Mouse (Mus musculus) forebrain, embryonic 16.5 days (tissue): ENCODE measurements at regions not wholly inside any gene's neighbourhood (a gene's known extent, or its start where the extent isn't known, plus 50 kb on each side); places are given as distances from the start of the nearest gene placed in this dataset.

Source experiments
- ATAC-seq: fragments of 200-750 bp; cut with Nextera tagmentation; 2 replicates; pipeline ENCODE4 v1.8.0; 2017; ENCODE audit warnings: mild to moderate bottlenecking, moderate library complexity
- H3K27ac ChIP-seq: fragments of 300-500 bp; sonication (generic); 2 replicates; pipeline ENCODE4 v1.5.1; 2014; ENCODE audit warnings: low read length, control low read depth
- H3K27me3 ChIP-seq: fragments of 300-500 bp; sonication (generic); replicated peaks from 2 replicates; pipeline ENCODE4 v1.6.1; 2014; ENCODE audit warnings: low read length; ENCODE audit not compliant: control insufficient read depth, insufficient read depth
- H3K36me3 ChIP-seq: fragments of 300-500 bp; sonication (generic); 2 replicates; pipeline ENCODE4 v1.6.1; 2014; ENCODE audit not compliant: control insufficient read depth, insufficient read depth
- H3K4me1 ChIP-seq: fragments of 300-500 bp; sonication (generic); replicated peaks from 2 replicates; pipeline ENCODE4 v1.6.1; 2014; ENCODE audit warnings: low read length; ENCODE audit not compliant: control insufficient read depth, insufficient read depth
- H3K4me2 ChIP-seq: fragments of 300-500 bp; sonication (generic); 2 replicates; pipeline ENCODE4 v1.6.1; 2014; ENCODE audit warnings: mild to moderate bottlenecking, low read length, control low read depth
- H3K4me3 ChIP-seq: fragments of 300-500 bp; sonication (generic); replicated peaks from 2 replicates; pipeline ENCODE4 v1.5.1; 2014; ENCODE audit warnings: mild to moderate bottlenecking, low read length, control low read depth
- H3K9ac ChIP-seq: fragments of 300-500 bp; sonication (generic); replicated peaks from 2 replicates; pipeline ENCODE4 v1.6.1; 2014; ENCODE audit warnings: low read depth, low read length, control low read depth
- H3K9me3 ChIP-seq: fragments of 300-500 bp; sonication (generic); 2 replicates; pipeline ENCODE4 v1.6.1; 2016; ENCODE audit warnings: low read length; ENCODE audit not compliant: control insufficient read depth
- WGBS: fragments of 180-500 bp; shearing (Covaris S2); extraction: QIAGEN DNeasy Blood & Tissue Kit; methylation state at CpG from one replicate; pipeline ENCODE4 v1.1.7; 2014; 5-methylcytosine and 5-hydroxymethylcytosine counted together

DNA sequence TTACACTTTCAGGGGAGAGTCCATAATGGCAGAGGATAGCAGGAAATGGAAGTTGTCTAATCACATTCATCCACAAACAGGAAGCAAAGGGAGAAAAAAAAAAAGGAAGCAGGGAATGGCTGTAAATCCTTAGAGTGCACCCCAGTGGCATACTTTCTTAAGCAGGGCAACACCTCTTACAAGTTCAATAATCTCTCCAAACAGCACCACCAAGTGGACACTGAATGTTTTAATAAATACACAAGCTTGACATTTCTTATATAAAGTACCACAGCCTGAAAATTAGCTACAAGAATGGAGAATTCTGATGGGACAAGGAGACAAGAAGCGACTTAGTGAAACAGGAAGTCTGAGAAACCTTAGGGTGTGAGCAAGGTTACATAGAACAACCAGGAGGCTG is 849.5 kb upstream of the Chrm3 start:
- H3K27me3 ChIP-seq = no peaks in the 10 kb centered on the region
- H3K36me3 ChIP-seq = no peaks in the 10 kb centered on the region
- no peak overlapping the region for H3K27ac ChIP-seq
- 89% methylated on average over 1 of the region's 1 CpGs for WGBS
- ATAC-seq = no peak
- 0 out of 2 replicates have a peak, but pooled peaks cover 3% of the 10 kb centered on the region for H3K4me1 ChIP-seq
- H3K9ac ChIP-seq = no peak overlapping the region
- H3K9me3 ChIP-seq = peaks cover 3% of the 10 kb centered on the region; the same call in 1 of the 2 replicates
- no peak overlapping the region for H3K4me2 ChIP-seq
- no peak overlapping the region for H3K4me3 ChIP-seq

DNA sequence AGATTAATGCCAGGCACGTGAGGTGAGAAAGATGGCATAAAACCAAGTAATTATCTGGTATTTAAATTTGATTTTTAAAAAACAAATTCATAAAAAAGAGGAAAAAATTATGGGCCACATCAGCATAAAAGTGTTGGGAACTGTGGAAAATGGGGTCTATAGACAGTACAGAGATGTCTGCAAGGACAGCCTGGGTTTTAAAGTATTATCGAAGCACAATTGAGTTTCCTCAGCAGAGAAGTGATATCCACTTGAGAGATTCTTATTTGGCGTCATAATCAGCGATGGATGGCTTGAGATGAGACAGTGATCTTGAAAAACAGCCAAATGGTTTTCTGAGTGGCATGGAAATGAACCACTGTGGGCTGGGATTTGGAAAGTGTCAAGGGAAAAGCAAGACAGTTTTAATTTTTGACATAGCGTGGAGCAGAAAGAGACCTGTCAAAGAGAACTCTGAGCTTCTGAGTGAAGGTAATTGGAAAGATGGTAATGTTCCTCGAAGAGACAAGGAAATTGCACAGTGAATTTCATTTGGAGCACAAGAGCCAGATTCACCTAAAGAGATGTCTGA is 844.7 kb upstream of the Chrm3 start:
- H3K36me3 ChIP-seq = no peaks in the 10 kb centered on the region
- H3K27ac ChIP-seq = no peak overlapping the region
- peak; percentile 64 for ATAC-seq
- peaks cover 3% of the 10 kb centered on the region; the same call in 1 of the 2 replicates for H3K9me3 ChIP-seq
- WGBS = 69% methylated on average over 6 of the region's 6 CpGs
- no peak overlapping the region for H3K4me3 ChIP-seq
- H3K9ac ChIP-seq = no peak overlapping the region
- no peak overlapping the region for H3K4me2 ChIP-seq
- peaks cover 3% of the 10 kb centered on the region; the same call in 1 of the 2 replicates for H3K4me1 ChIP-seq
- H3K27me3 ChIP-seq = no peaks in the 10 kb centered on the region

DNA sequence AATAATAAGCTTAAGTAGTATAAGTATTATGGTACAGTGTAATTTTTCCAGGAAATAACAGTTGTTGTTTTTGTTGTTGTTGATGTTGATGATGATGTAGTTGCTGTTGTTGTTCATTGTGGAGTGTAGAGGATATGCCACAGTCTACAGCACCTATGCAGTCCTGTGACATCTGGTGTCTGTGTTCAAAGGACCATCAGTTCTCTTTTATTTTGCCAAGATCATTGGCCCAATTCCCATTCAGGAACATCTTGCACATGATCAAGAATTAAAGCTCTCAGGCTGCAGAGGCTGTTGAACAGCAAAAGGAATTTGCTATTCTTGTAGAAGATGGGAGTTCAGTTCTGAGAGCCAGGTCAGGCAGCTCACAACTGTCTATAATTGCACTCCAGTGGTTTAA is 841.3 kb upstream of the Chrm3 start:
- no peak overlapping the region for H3K9ac ChIP-seq
- no peaks in the 10 kb centered on the region for H3K27me3 ChIP-seq
- ATAC-seq = 0 out of 2 replicates have a peak, but pooled peaks have one; percentile 23
- H3K9me3 ChIP-seq = no peaks in the 10 kb centered on the region
- H3K4me2 ChIP-seq = no peak overlapping the region
- H3K4me3 ChIP-seq = no peak overlapping the region
- H3K4me1 ChIP-seq = peaks cover 3% of the 10 kb centered on the region; the same call in 1 of the 2 replicates
- no peaks in the 10 kb centered on the region for H3K36me3 ChIP-seq
- H3K27ac ChIP-seq = no peak overlapping the region

DNA sequence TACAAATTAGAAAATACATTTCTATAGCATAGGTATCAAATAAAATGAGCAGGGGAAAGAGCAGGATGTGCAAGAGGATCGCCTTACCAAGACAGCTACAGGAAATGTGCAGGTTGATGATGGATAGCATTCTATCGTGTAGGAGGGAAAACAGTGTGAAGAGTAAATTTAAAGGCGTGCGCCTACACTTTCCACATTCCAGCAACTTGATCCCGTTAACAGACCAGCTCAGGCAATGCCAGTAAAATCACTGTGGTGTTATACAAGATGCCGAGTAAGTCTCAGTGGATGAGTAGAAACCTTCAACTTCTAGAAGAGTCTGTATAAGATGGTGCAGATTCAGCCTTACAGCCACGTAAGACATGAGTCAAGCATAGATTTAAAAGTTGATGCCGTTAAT is 831.8 kb upstream of the Chrm3 start:
- H3K9ac ChIP-seq = no peak overlapping the region
- H3K9me3 ChIP-seq = no peaks in the 10 kb centered on the region
- no peak overlapping the region for H3K4me2 ChIP-seq
- no peaks in the 10 kb centered on the region for H3K36me3 ChIP-seq
- no peak for ATAC-seq
- H3K4me1 ChIP-seq = no peaks in the 10 kb centered on the region
- H3K27ac ChIP-seq = no peak overlapping the region
- H3K27me3 ChIP-seq = no peaks in the 10 kb centered on the region
- 94% methylated on average over 8 of the region's 8 CpGs for WGBS
- no peak overlapping the region for H3K4me3 ChIP-seq

DNA sequence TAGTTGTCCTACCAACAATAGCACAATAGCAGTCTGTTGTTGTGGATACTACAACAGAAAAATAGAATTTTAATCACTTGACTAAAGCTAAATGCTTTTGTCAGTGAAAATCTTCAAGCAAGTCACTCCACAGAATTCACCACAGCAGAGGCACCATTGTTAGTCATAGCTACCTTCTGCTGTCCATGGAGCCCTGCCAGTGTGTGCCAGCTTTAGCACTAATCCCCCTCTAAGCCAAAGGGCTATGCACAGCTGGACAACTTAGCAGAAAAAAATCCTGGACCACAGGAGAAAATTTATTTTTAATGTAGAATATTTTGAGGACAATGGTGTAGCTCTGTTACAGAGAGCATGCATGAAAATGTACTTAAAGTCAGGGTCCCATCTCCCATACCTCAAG is 820.5 kb upstream of the Chrm3 start:
- Histone ChIP-seq H3K4me2 (no peak overlapping the region), H3K4me1 (no peaks in the 10 kb centered on the region), H3K27ac (no peak overlapping the region), H3K9ac (no peak overlapping the region), H3K36me3 (no peaks in the 10 kb centered on the region), H3K27me3 (no peaks in the 10 kb centered on the region), H3K4me3 (no peak overlapping the region), H3K9me3 (no peaks in the 10 kb centered on the region)
- no peak for ATAC-seq

DNA sequence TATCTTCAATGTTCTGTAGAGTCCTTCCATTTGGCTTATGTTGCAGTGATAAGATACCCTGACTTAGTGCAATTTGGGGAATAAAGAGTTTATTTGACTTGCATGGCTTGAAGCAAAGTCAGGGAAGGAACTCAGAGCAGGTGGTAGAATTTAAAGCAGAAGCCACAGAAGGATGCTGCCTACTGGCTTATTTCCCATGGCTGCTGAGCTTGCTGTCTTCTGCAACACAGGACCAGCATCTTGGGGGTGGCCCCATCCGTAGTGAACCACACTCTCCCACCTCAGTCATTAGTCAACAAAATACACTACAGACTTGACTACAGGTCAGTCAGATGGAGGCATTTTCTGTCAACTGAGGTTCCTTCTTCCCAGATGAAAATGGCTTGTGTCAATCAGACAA is 819.7 kb upstream of the Chrm3 start:
- Histone ChIP-seq H3K9me3 (no peaks in the 10 kb centered on the region), H3K4me3 (no peak overlapping the region), H3K27ac (no peak overlapping the region), H3K4me2 (no peak overlapping the region), H3K9ac (no peak overlapping the region), H3K36me3 (no peaks in the 10 kb centered on the region), H3K4me1 (no peaks in the 10 kb centered on the region), H3K27me3 (no peaks in the 10 kb centered on the region)
- whole genome bisulfite sequencing = 88% methylated on average over 1 of the region's 1 CpGs
- no peak for ATAC-seq

DNA sequence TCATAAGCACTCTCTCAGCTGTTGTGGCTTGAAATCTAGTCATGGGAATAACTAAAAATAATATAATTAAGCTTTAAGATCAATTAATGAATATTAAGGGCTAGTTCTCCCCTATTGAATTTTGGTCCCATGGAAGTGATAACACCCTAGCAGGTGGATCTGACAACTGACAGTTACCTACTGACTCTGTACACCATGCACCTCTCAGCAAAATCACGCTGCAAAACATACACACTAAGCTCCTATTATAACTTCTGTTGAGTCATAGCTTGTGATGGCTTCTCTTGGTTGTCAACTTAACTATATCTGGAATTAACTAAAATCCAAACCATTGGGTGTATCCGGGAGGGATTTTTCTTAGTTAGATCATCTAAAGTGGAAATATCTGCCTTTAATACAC is 817.9 kb upstream of the Chrm3 start:
- 85% methylated on average over 2 of the region's 2 CpGs for WGBS
- no peaks in the 10 kb centered on the region for H3K4me1 ChIP-seq
- H3K36me3 ChIP-seq = no peaks in the 10 kb centered on the region
- no peak overlapping the region for H3K27ac ChIP-seq
- H3K4me2 ChIP-seq = no peak overlapping the region
- H3K4me3 ChIP-seq = no peak overlapping the region
- H3K9me3 ChIP-seq = no peaks in the 10 kb centered on the region
- no peak for ATAC-seq
- no peaks in the 10 kb centered on the region for H3K27me3 ChIP-seq
- no peak overlapping the region for H3K9ac ChIP-seq

DNA sequence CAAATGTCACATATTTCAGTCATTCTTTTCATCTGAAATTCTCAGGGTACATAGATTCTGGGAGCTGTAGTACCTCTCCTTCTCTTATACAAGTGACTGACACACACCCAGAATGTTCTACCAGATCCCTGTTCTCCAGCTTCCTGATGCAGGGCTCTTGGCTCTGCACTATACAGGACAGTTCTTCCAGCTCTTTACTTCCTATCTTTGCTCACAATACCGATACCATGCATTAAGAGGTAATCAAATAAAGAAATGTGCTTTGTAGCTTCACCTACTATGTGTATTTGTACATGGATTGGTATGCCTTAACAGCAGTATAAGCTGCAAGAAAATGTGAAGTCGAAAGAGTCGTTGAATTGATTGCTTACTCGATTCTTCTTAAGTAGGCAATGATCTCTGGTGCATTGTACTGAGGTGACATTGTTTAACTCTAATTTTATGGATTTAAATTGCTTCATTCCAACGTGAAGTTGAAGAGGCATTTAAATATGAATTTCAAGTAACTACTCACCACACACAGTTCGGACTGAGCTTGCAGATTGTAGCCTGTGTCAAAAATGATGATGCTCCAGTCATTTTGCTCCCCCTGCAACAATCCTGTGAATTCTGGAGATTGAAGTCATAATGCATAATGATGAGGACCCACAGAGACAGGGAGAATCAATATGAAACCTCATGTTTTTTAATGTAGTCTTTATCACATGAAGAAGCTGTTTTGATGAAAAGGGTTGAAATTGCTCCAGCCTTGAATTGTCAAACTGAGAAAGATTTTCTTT is 817.2 kb upstream of the Chrm3 start:
- 70% methylated on average over 6 of the region's 6 CpGs for WGBS
- Histone ChIP-seq H3K4me2 (no peak overlapping the region), H3K4me3 (no peak overlapping the region), H3K4me1 (no peaks in the 10 kb centered on the region), H3K9me3 (no peaks in the 10 kb centered on the region), H3K9ac (no peak overlapping the region), H3K36me3 (no peaks in the 10 kb centered on the region), H3K27ac (no peak overlapping the region), H3K27me3 (no peaks in the 10 kb centered on the region)
- peak; percentile 65 for ATAC-seq

DNA sequence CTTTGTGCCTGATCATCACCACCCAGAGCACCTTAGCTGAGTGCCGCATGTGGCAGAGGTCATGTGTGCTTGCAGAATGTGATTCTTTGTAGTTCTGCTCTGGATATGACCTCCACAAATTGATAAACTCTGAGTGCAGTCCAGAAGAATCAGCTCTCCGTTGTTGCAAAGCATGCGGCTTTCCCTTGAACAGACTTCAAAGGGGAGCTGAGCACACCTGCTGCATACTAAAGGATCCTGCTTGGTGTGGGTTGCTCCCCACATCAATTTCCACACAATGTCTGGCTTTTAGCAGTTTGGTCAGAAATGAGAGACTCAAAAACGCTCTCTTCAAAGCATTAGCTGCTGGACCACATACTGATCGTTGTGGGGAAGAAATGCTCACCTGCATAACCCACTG is 806.5 kb upstream of the Chrm3 start:
- H3K27me3 ChIP-seq = no peaks in the 10 kb centered on the region
- no peaks in the 10 kb centered on the region for H3K4me1 ChIP-seq
- no peak overlapping the region for H3K4me3 ChIP-seq
- ATAC-seq = no peak
- no peak overlapping the region for H3K4me2 ChIP-seq
- 72% methylated on average over 5 of the region's 5 CpGs for WGBS
- H3K36me3 ChIP-seq = no peaks in the 10 kb centered on the region
- no peak overlapping the region for H3K9ac ChIP-seq
- H3K9me3 ChIP-seq = no peaks in the 10 kb centered on the region
- no peak overlapping the region for H3K27ac ChIP-seq
